In the genomic region with DNA sequence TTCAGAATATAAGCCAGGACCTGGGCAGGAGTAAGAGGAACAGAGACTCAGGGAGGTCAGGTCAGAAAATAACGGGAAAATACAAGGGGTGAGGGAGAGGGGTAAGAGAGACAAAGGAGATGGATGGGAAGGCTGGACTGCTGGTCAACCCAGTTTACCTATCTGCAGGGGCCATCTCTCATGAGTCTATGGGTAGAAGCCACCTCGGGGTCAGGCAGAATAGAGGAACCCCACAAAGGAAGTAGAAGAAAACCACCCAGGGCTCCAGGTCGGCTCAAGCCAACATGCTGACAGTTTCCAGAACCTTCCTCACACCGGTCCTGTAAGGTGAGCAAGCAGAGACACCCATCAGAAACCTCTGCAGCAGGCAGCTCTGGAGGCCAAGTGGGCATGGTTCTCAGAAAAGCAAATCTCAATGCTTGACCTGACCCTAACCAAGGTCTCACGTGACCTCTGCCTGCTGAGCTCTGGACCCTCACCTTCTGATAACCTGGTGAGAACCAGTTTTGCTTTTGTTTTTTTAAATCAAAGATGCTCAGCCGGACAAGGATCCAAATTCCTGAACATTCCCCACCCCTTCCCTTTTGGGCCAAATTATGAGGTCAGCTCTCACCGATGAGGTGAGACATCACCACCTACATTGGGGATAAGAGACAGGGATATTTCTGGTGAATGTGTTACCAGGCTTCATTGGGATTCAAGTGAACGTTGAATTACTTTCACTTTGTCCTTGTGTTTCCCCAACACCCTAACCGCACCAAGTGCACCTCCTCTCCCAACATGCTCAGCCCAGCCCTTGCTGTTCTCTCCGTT, we compare ENCODE assay signal across 11 mouse cellular contexts. TPM values are rescaled to one million over a fixed set of nuclear protein-coding genes. Genes with fewer than 3 reads are reported as not detected.
A peak's percentile ranks its signal among the peaks of the same experiment; 100 is the strongest.
DNase-seq lines count a peak whose midpoint lies in the region; ATAC-seq lines count a peak whose summit lies in the region.
"Had no signal": no experiment of that assay in that cellular context is flagged by ENCODE, and none has a peak within 500 bp of the region (broad histone marks: within the 10 kb centered on the region; RNA-seq: fewer than 3 reads in every experiment).

No protein-coding gene starts in this region.

- intact Hi-C loops in left cerebral cortex, postnatal 14 days (cut with DNase I) = no loop called here

- DNase-seq in 416B (ENCODE audit: low read depth) = peak; percentile 46
- DNase-seq in CD4-positive helper T cell, adult 2 months (ENCODE audit: low read depth, low spot score) = peak; percentile 59
- DNase-seq in adrenal gland, adult 8-10 months = no peak
- DNase-seq in left cerebral cortex, postnatal 14 days (ENCODE audit: low spot score in 2 of 2) = no peak
- no peak for DNase-seq in urinary bladder, adult 2 months (ENCODE audit: low spot score)
- DNase-seq: adrenal gland, postnatal 14 days; cerebellum, adult 11-12 months; heart, adult 11 months had no signal

- peak; percentile 26 for ATAC-seq in granulocyte monocyte progenitor cell, adult 5-6 weeks (replicated peaks; ENCODE audit: poor library complexity, severe bottlenecking)
- ATAC-seq in megakaryocyte progenitor cell, adult 5-6 weeks (replicated peaks; ENCODE audit: poor library complexity) = peak; percentile 13
- ATAC-seq: forebrain, embryonic 15.5 days had no signal

RNA-seq across cellular contexts. Expression of a gene that starts 5.3 kb away (rescaled TPM):
- total RNA-seq in granulocyte monocyte progenitor cell, adult 5-6 weeks (2014; fragmentation: Nextera tagmentation) = 209 and 244 TPM in 2 replicates
- total RNA-seq in granulocyte monocyte progenitor cell, adult 5-6 weeks (2017) = 201 and 270 TPM in 2 replicates
- 157 and 167 TPM in 2 replicates for total RNA-seq in megakaryocyte progenitor cell, adult 5-6 weeks (2015)
- 173 and 176 TPM in 2 replicates for total RNA-seq in megakaryocyte progenitor cell, adult 5-6 weeks (2017)
- 10 to 100 TPM in 2 of 4 experiments, 1 to 10 TPM in 2; 3.5 to 14.2 (median 9.0) TPM for total RNA-seq in adrenal gland, adult 8-10 months (2022)
- total RNA-seq in left cerebral cortex, postnatal 14 days (2021) = 10 to 100 TPM; 30.0 to 35.0 TPM
- 1.3 and 2.8 TPM in 2 replicates for polyA plus RNA-seq in urinary bladder, adult 2 months (2012; rRNA removed)

RNA-seq across cellular contexts. Expression of a gene that starts 45.1 kb away (rescaled TPM):
- 0.32 and 2.5 TPM in 2 replicates for total RNA-seq in granulocyte monocyte progenitor cell, adult 5-6 weeks (2014; fragmentation: Nextera tagmentation)
- total RNA-seq in granulocyte monocyte progenitor cell, adult 5-6 weeks (2017) = 0.43 and 1.5 TPM in 2 replicates
- 0.77 and 1.1 TPM in 2 replicates for total RNA-seq in megakaryocyte progenitor cell, adult 5-6 weeks (2015)
- 1.2 and 1.4 TPM in 2 replicates for total RNA-seq in megakaryocyte progenitor cell, adult 5-6 weeks (2017)
- total RNA-seq in adrenal gland, adult 8-10 months (2022) = 10 to 100 TPM in 3 of 4 experiments, 1 to 10 TPM in 1; 9.8 to 26.5 (median 20.6) TPM
- total RNA-seq in left cerebral cortex, postnatal 14 days (2021) = 100 to 1,000 TPM; 130 to 142 TPM
- 24.2 and 26.6 TPM in 2 replicates for polyA plus RNA-seq in urinary bladder, adult 2 months (2012; rRNA removed)

Comparison
In these comparisons a context has a peak if more than half of its experiments do, and no peak if none do; other contexts are left out.
1. DNase-seq: peak in 416B (single experiment) and CD4-positive helper T cell, adult 2 months (single experiment); none in adrenal gland, adult 8-10 months (single experiment), left cerebral cortex, postnatal 14 days (0 of 2) and urinary bladder, adult 2 months (single experiment).
2. RNA of a gene that starts 5.3 kb away (total RNA-seq): 201 to 270 TPM in granulocyte monocyte progenitor cell, adult 5-6 weeks and 157 to 176 TPM in megakaryocyte progenitor cell, adult 5-6 weeks; 30.0 to 35.0 TPM in left cerebral cortex, postnatal 14 days and 3.5 to 14.2 TPM in adrenal gland, adult 8-10 months; every median in the first group is over 4 times any median in the second.
3. RNA of a gene that starts 45.1 kb away (total RNA-seq): 130 to 142 TPM in left cerebral cortex, postnatal 14 days; 9.8 to 26.5 TPM in adrenal gland, adult 8-10 months, 0.32 to 2.5 TPM in granulocyte monocyte progenitor cell, adult 5-6 weeks and 0.77 to 1.4 TPM in megakaryocyte progenitor cell, adult 5-6 weeks; every median in the first group is over 4 times any median in the second.